Mouse (Mus musculus) forebrain, postnatal 0 days (tissue): Measurements from ENCODE around the gene Aspscr1. TPM values are rescaled to one million over a fixed set of nuclear protein-coding genes. Genes with fewer than 3 reads are reported as not detected.
"Not testable (repeated sequence)": the region's sequence is repeated elsewhere in the genome, so short reads cannot be mapped to it uniquely, and the experiment has no call there.

Source experiments
- ATAC-seq: fragments of 200-750 bp; cut with Nextera tagmentation; 2 replicates; pipeline ENCODE4 v1.8.0; 2017; ENCODE audit warnings: mild to moderate bottlenecking, moderate library complexity
- DNase-seq: peaks from one replicate; pipeline ENCODE4 v3.0.0-alpha.2; 2015
- H3K27ac ChIP-seq: fragments of 300-500 bp; sonication (generic); 2 replicates; pipeline ENCODE4 v1.5.1; 2014; ENCODE audit warnings: low read depth, mild to moderate bottlenecking, antibody characterized with exemption, low read length, moderate library complexity, mixed read lengths
- H3K27me3 ChIP-seq: fragments of 300-500 bp; sonication (generic); 2 replicates; pipeline ENCODE4 v1.6.1; 2014; ENCODE audit warnings: mild to moderate bottlenecking, low read length, mixed read lengths; ENCODE audit not compliant: insufficient read depth
- H3K36me3 ChIP-seq: fragments of 300-500 bp; sonication (generic); 2 replicates; pipeline ENCODE4 v1.6.1; 2014; ENCODE audit warnings: mild to moderate bottlenecking, moderate library complexity; ENCODE audit not compliant: insufficient read depth
- H3K4me1 ChIP-seq: fragments of 300-500 bp; sonication (generic); 2 replicates; pipeline ENCODE4 v1.6.1; 2014; ENCODE audit warnings: antibody characterized with exemption; ENCODE audit not compliant: insufficient read depth
- H3K4me2 ChIP-seq: fragments of 300-500 bp; sonication (generic); 2 replicates; pipeline ENCODE4 v1.6.1; 2014; ENCODE audit warnings: low read depth, mild to moderate bottlenecking, moderate library complexity
- H3K4me3 ChIP-seq: fragments of 300-500 bp; sonication (generic); 2 replicates; pipeline ENCODE4 v1.5.1; 2014; ENCODE audit warnings: low read depth, low read length, mixed read lengths
- H3K9ac ChIP-seq: fragments of 300-500 bp; sonication (generic); 2 replicates; pipeline ENCODE4 v1.6.1; 2014; ENCODE audit warnings: mild to moderate bottlenecking
- H3K9me3 ChIP-seq: fragments of 300-500 bp; sonication (generic); 2 replicates; pipeline ENCODE4 v1.6.1; 2016; ENCODE audit warnings: low read length
- CTCF ChIP-seq: sonication (generic); IDR thresholded peaks from 2 replicates; pipeline ENCODE4 v1.5.1; 2016; ENCODE audit warnings: antibody characterized with exemption, control low read depth, low read depth
- WGBS: fragments of 180-500 bp; shearing (Covaris S2); extraction: QIAGEN DNeasy Blood & Tissue Kit; methylation state at CpG from one replicate; pipeline ENCODE4 v1.1.7; 2014; 5-methylcytosine and 5-hydroxymethylcytosine counted together
- polyA plus RNA-seq: library from polyadenylated mRNA; unstranded; fragments of >200 nt; fragmentation: Nextera tagmentation; extraction: Ambion mirVana; gene quantifications from 2 replicates; pipeline ENCODE4 v1.2.1, GENCODE M21; 2015
- total RNA-seq: library from RNA; depleted of rRNA; stranded (reverse); fragments of >200 nt; gene quantifications from 2 replicates; pipeline ENCODE4 v1.2.3, GENCODE M21; 2014

The Aspscr1 gene
- total and polyA plus RNA-seq, 2 experiments from 2014 or later, result 102 to 137 TPM

GRCm38 (mm10) chr11:120728530-120729240 lies 55.9 kb downstream of the Aspscr1 start:
- Histone ChIP-seq H3K9ac (no peak overlapping the region), H3K27me3 (no peaks in the 10 kb centered on the region), H3K4me2 (no peak overlapping the region), H3K4me1 (no peaks in the 10 kb centered on the region), H3K4me3 (no peak overlapping the region), H3K36me3 (peaks cover 1% of the 10 kb centered on the region; the same call in 1 of the 2 replicates), H3K9me3 (no peaks in the 10 kb centered on the region), H3K27ac (no peak overlapping the region)
- TF ChIP-seq CTCF, result no peak
- ATAC-seq (no peak), DNase-seq (no peak)
- WGBS, result 69% methylated on average over 11 of the region's 11 CpGs

DNA sequence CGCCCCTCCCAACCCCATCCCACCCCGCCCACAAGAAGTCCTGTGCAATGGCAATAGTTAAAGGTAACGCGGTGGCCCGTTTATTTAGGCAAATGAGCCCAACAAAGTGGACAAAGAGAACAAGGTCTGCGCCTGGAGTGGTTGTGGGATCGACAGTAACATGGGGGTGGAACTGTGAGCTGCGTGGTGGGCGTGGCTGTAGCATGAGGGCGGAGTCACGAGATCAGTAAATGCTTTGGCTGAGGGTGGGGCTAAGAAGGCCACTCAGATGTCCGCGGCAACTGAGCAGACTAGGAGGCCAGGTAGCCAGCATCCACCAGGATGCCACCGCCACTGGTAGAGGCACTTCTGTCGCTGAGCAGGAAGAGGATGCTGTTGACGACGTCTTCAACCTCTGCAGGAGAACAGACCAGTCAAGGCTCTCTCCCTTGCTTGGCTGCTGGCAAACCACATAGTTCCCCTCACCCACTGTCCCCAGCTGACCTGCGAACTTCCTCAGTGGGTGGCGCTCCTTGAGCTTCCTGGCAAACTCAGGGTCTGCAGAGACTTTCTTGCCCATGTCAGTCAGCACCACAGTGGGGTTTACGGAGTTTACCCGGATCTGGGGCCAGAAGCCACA lies 56.8 kb downstream of the Aspscr1 start:
- DNase-seq, H3K4me3 ChIP-seq: not testable (repeated sequence)
- WGBS, result 1% methylated on average over 17 of the region's 21 CpGs

GRCm38 (mm10) chr11:120730331-120730870 lies 57.6 kb downstream of the Aspscr1 start:
- H3K27me3 ChIP-seq, result no peaks in the 10 kb centered on the region
- H3K27ac ChIP-seq, result no peak overlapping the region
- WGBS, result 85% methylated on average over 10 of the region's 10 CpGs
- H3K4me2 ChIP-seq, result no peak overlapping the region
- no peak overlapping the region for H3K9ac ChIP-seq
- no peaks in the 10 kb centered on the region for H3K4me1 ChIP-seq
- no peak overlapping the region for H3K4me3 ChIP-seq
- ATAC-seq (no peak), DNase-seq (no peak)
- no peaks in the 10 kb centered on the region for H3K9me3 ChIP-seq
- TF ChIP-seq CTCF, result no peak
- H3K36me3 ChIP-seq, result no peaks in the 10 kb centered on the region; the same call in 1 of the 2 replicates

More for the DNA sequence above, 56.8 kb downstream of the Aspscr1 start:
- not testable (repeated sequence) for H3K27me3 ChIP-seq, H3K27ac ChIP-seq, ATAC-seq, H3K36me3 ChIP-seq, H3K4me1 ChIP-seq, H3K9ac ChIP-seq, H3K9me3 ChIP-seq
- peak overlapping the region; percentile 13; the same call in 1 of the 2 replicates for H3K4me2 ChIP-seq

DNA sequence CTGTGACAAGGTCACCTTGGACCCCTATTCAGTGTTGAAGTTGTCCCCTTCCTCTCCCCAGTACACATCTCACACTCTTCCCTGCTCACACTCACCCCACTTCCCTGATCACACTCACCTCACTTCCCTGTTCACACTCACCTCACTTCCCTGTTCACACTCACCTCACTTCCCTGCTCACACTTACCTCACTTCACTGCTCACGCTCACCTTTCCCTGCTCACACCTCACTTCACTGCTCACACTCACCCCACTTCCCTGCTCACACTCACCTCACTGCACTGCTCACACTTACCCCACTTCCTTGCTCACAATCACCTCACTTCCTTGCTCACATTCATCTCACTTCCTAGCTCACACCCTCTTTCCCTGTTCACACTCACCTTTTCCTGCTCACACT lies 58.6 kb downstream of the Aspscr1 start:
- no peaks in the 10 kb centered on the region for H3K27me3 ChIP-seq
- no peak overlapping the region for H3K27ac ChIP-seq
- no peaks in the 10 kb centered on the region for H3K4me1 ChIP-seq
- H3K9ac ChIP-seq, result no peak overlapping the region
- H3K4me2 ChIP-seq, result no peak overlapping the region
- H3K9me3 ChIP-seq, result no peaks in the 10 kb centered on the region
- H3K4me3 ChIP-seq, result no peak overlapping the region
- 88% methylated on average over 1 of the region's 1 CpGs for WGBS
- DNase-seq (no peak), ATAC-seq (no peak)
- H3K36me3 ChIP-seq, result no peaks in the 10 kb centered on the region
- no peak for TF ChIP-seq CTCF

- no peaks in the 10 kb centered on the region for H3K9me3 ChIP-seq
- H3K4me2 ChIP-seq, result no peak within 1 kb of the TSS
- H3K27ac ChIP-seq, result no peak within 1 kb of the TSS
- H3K9ac ChIP-seq, result no peak within 1 kb of the TSS
- 76% methylated on average over 12 of the region's 12 CpGs for WGBS
- no peaks in the 10 kb centered on the region for H3K36me3 ChIP-seq
- H3K27me3 ChIP-seq, result no peaks in the 10 kb centered on the region
- no peaks in the 10 kb centered on the region for H3K4me1 ChIP-seq
- DNase-seq (no peak), ATAC-seq (no peak)
- H3K4me3 ChIP-seq, result no peak within 1 kb of the TSS
- no peak for TF ChIP-seq CTCF
Measured at GRCm38 (mm10) chr11:120731858-120732680, 59.3 kb downstream of the Aspscr1 start, which contains the start of gene Cbr2. Cbr2 (minus strand) TSS chr11:120732114.

DNA sequence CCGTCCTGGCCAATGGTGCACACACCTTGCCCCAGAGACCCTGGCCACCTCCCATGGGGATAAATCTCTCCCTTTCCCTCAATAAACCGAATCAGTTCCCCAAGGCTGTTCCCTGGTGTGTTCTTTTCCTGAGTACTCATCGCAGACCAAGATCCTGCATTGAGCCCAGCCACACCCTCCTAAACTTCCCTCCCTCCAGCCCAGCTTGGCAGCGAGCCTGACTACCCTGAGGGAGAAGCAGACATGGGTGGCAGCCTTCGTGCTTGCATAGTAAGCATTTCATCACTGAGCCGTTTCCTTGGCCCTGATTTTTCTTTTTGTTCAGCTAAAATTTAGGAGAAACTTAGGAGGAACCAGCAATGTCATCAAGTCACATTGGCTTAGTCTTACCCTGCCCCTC lies 60.7 kb downstream of the Aspscr1 start:
- no peak for DNase-seq
- no peak overlapping the region for H3K9ac ChIP-seq
- WGBS, result 58% methylated on average over 6 of the region's 6 CpGs
- no peaks in the 10 kb centered on the region for H3K4me1 ChIP-seq
- TF ChIP-seq CTCF, result no peak
- H3K36me3 ChIP-seq, result no peaks in the 10 kb centered on the region
- H3K27me3 ChIP-seq, result no peaks in the 10 kb centered on the region
- ATAC-seq, result no peak
- no peak overlapping the region for H3K4me2 ChIP-seq
- H3K9me3 ChIP-seq, result no peaks in the 10 kb centered on the region
- H3K4me3 ChIP-seq, result no peak overlapping the region
- H3K27ac ChIP-seq, result no peak overlapping the region
